Mouse (Mus musculus) kidney, adult 2 months (tissue): ENCODE results near the gene Ctsw. TPM values are rescaled to one million over a fixed set of nuclear protein-coding genes. Genes with fewer than 3 reads are reported as not detected.
"Not testable (repeated sequence)": the region's sequence is repeated elsewhere in the genome, so short reads cannot be mapped to it uniquely, and the experiment has no call there.

ENCODE experiments used
- DNase-seq: peaks from one replicate; pipeline ENCODE4 v3.0.0; 2021
- H3K27ac ChIP-seq: fragments of 200-500 bp; 2 replicates; pipeline ENCODE4 v1.5.1; 2012; ENCODE audit warnings: low read depth, low read length, control low read depth, inconsistent platforms; ENCODE audit not compliant: insufficient read depth
- H3K27me3 ChIP-seq: fragments of 200-500 bp; replicated peaks from 2 replicates; pipeline ENCODE4 v1.6.1; 2012; ENCODE audit warnings: mild to moderate bottlenecking, moderate library complexity, low read length, inconsistent platforms; ENCODE audit not compliant: control insufficient read depth, insufficient read depth
- H3K36me3 ChIP-seq: fragments of 200-500 bp; 2 replicates; pipeline ENCODE4 v1.6.1; 2012; ENCODE audit warnings: mild to moderate bottlenecking, moderate library complexity, low read length, inconsistent platforms; ENCODE audit not compliant: control insufficient read depth, insufficient read depth
- H3K4me1 ChIP-seq: fragments of 200-500 bp; 2 replicates; pipeline ENCODE4 v1.6.1; 2011; ENCODE audit warnings: low read length; ENCODE audit not compliant: control insufficient read depth, insufficient read depth
- H3K4me3 ChIP-seq: fragments of 200-500 bp; 2 replicates; pipeline ENCODE4 v1.5.1; 2011; ENCODE audit warnings: mild to moderate bottlenecking, low read depth, low read length, control low read depth; ENCODE audit not compliant: insufficient read depth
- CTCF ChIP-seq: fragments of 200-500 bp; conservative IDR thresholded peaks from 2 replicates; pipeline ENCODE4 v1.5.1; 2011; ENCODE audit warnings: low read depth, mild to moderate bottlenecking, control low read depth, low read length, moderate library complexity, mixed read lengths; ENCODE audit not compliant: insufficient read depth, insufficient read length
- POLR2A ChIP-seq: fragments of 200-500 bp; IDR thresholded peaks from one replicate; pipeline ENCODE4 v1.6.1; 2011; ENCODE audit warnings: low read depth, low read length, control low read depth
- WGBS: fragments of 180-500 bp; shearing (Covaris S2); methylation state at CpG from one replicate; pipeline ENCODE4 v1.1.7; 2018; 5-methylcytosine and 5-hydroxymethylcytosine counted together
- polyA plus RNA-seq: library from polyadenylated mRNA; depleted of rRNA; stranded (reverse); fragments of >200 nt; gene quantifications from 2 replicates; pipeline ENCODE4 v1.2.3, GENCODE M21; 2012

Ctsw gene
- polyA plus RNA-seq, 1 experiment: 4.7 TPM

DNA sequence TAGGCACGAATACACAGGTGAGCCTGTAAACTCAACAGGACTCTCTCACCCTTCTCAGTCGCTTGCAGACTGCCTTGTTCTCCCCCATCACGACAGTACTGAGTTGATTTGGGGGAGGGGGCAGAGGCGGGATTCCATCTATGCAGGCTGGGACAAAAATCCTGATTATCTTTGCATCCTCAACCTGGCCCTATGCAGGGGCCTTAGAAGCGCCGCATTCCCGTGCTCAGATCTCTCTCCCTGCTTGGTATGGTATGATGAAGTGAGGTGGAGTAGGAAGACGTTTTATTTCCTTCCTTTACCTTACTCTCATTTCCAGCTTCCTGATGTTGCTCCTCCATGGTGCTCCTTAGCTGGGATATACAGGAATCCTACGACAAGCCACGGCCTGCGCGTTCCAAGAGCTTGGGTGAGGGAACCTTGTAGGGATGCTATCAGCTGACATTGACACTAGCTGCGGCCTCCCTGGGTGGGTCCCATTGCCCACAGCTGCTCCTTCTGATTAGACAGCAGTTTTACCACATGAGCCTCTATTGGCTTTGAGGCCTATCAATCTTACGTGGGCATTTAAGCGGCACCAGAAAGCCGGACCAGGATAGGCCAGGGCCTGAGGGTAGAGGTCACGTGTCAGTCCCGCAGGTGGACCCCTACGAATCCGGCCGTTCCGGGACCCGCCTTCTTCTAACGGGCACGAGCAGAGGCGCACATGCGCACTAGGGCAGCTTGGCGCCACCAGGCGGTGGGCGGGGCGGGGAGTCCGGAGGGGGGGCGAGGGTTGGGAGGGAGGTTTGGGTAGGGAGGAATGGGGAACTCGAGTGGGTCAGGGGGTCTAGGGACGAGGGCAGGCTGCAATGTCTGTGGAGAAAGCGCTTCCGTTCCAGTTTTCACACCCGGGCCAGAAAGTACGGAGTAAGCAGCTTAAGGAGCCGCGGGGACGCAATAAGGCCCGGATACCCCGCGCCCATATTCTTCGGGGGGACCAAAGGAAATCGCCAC, 42.0 kb upstream of the Ctsw start, which contains the start of gene Snx32:
TSS of gene Snx32 (minus strand) at position 508 of the 996 bp plus-strand sequence.
- Histone ChIP-seq H3K27ac (peak within 1 kb of the TSS; percentile 5; the same call in 1 of the 2 replicates), H3K27me3 (no peaks in the 10 kb centered on the region), H3K36me3 (no peaks in the 10 kb centered on the region), H3K4me1 (peaks cover 9% of the 10 kb centered on the region; the same call in 1 of the 2 replicates), H3K4me3 (peak within 1 kb of the TSS; percentile 59)
- DNase-seq: peak; percentile 100
- WGBS: 3% methylated on average over 47 of the region's 47 CpGs
- no peak for TF ChIP-seq POLR2A
- TF ChIP-seq CTCF: no peak

DNA sequence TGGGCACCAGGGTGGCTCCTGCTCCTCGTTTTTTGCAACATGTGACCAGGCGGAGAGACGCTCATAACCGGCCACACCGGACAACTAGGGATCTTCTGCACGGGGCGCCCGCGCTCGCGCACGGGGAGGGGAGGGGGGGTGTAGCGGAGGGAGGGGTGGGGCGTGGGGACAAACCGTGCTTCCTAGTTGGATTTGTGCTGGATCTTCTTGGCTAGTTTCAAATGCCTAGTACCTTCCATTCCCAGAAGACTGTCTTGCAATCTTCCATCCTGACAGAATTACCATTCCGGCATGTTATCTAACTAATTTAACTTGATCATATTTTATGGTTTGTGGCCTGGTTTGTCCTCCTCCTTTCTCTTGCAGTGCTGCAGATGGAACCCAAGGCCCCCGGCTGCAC, 35.4 kb upstream of the Ctsw start, which contains the start of gene 1700020D05Rik:
TSS of gene 1700020D05Rik (minus strand) at position 101 of the 400 bp plus-strand sequence.
- Histone ChIP-seq H3K27me3 (no peaks in the 10 kb centered on the region), H3K27ac (no peak within 1 kb of the TSS), H3K36me3 (no peaks in the 10 kb centered on the region), H3K4me1 (no peaks in the 10 kb centered on the region), H3K4me3 (no peak within 1 kb of the TSS)
- WGBS: 55% methylated on average over 17 of the region's 17 CpGs
- no peak for DNase-seq
- TF ChIP-seq POLR2A: no peak
- TF ChIP-seq CTCF: no peak

DNA sequence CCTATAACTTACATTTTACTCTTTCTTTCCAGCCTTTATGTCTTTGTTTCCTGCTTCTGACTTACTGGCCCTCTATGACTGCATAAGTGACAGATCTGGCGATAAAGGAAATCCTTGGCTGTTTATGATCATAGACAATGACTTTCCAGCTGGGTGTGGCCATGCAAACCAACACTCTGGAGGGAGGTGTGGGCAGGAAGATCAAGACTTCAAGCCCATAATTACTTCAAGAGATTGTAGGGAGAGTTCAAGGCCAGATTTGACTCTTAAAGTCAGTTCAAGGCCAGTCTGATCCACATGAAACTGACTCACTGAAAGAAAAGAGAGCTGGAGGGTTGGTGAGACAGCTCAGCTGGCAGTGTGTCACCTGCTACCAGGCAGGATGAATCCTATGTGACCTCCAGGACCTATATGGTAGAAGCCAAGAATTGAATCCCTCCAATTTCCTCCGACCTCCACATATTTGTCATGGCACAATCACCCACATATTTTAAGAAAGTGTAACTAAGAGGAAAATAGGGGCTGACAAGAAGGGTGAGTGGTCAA, 32.1 kb upstream of the Ctsw start:
- H3K27ac ChIP-seq: no peak overlapping the region
- H3K4me1 ChIP-seq: no peaks in the 10 kb centered on the region
- H3K4me3 ChIP-seq: no peak overlapping the region
- H3K36me3 ChIP-seq: no peaks in the 10 kb centered on the region
- DNase-seq: no peak
- H3K27me3 ChIP-seq: no peaks in the 10 kb centered on the region
- TF ChIP-seq POLR2A (no peak), CTCF (no peak)
- WGBS: 84% methylated on average over 2 of the region's 2 CpGs

- TF ChIP-seq CTCF (no peak), POLR2A (no peak)
- peaks cover 5% of the 10 kb centered on the region; the same call in 1 of the 2 replicates for H3K4me1 ChIP-seq
- DNase-seq: no peak
- 88% methylated on average over 16 of the region's 16 CpGs for WGBS
- no peaks in the 10 kb centered on the region for H3K27me3 ChIP-seq
- H3K4me3 ChIP-seq: no peak overlapping the region
- H3K36me3 ChIP-seq: peaks cover 2% of the 10 kb centered on the region; the same call in 1 of the 2 replicates
- H3K27ac ChIP-seq: no peak overlapping the region
Measured at GRCm38 (mm10) chr19:5496052-5496370, 27.7 kb upstream of the Ctsw start.

- peaks cover 5% of the 10 kb centered on the region; the same call in 1 of the 2 replicates for H3K4me1 ChIP-seq
- TF ChIP-seq CTCF (no peak), POLR2A (no peak)
- no peak overlapping the region for H3K4me3 ChIP-seq
- no peak overlapping the region for H3K27ac ChIP-seq
- DNase-seq: no peak
- 87% methylated on average over 12 of the region's 12 CpGs for WGBS
- peaks cover 2% of the 10 kb centered on the region; the same call in 1 of the 2 replicates for H3K36me3 ChIP-seq
- no peaks in the 10 kb centered on the region for H3K27me3 ChIP-seq
Measured at GRCm38 (mm10) chr19:5495353-5496051, 27.2 kb upstream of the Ctsw start.

GRCm38 (mm10) chr19:5494314-5494713, 26.0 kb upstream of the Ctsw start:
- WGBS: 62% methylated on average over 3 of the region's 3 CpGs
- Histone ChIP-seq H3K27me3 (no peaks in the 10 kb centered on the region), H3K27ac (no peak overlapping the region), H3K4me1 (peaks cover 5% of the 10 kb centered on the region; the same call in 1 of the 2 replicates), H3K4me3 (no peak overlapping the region), H3K36me3 (peaks cover 2% of the 10 kb centered on the region; the same call in 1 of the 2 replicates)
- no peak for TF ChIP-seq POLR2A
- TF ChIP-seq CTCF: no peak
- DNase-seq: peak; percentile 70

DNA sequence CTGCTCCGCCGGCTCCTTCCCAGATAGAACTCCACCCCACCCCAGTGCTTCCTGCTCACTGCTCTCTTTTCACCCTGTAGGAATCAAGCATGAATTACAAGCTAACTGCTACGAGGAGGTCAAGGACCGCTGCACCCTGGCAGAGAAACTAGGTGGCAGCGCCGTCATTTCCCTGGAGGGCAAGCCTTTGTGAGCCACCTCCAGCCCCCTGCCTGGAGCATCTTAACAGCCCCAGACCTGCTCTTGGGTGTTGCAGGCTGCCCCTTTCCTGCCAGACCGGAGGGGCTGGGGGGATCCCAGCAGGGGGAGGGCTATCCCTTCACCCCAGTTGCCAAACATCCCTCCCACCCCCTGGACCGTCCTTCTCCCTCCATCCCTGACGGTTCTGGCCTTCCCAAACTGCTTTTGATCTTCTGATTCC, 25.0 kb upstream of the Ctsw start:
- DNase-seq: peak; percentile 48
- WGBS: 28% methylated on average over 9 of the region's 9 CpGs

More for the DNA sequence above, 25.0 kb upstream of the Ctsw start:
- H3K27ac ChIP-seq, H3K4me3 ChIP-seq, H3K36me3 ChIP-seq, H3K27me3 ChIP-seq, H3K4me1 ChIP-seq: not testable (repeated sequence)
